Mouse (Mus musculus): ENCODE data around the gene Arhgap4. TPM values are rescaled to one million over a fixed set of nuclear protein-coding genes. Genes with fewer than 3 reads are reported as not detected.

The Arhgap4 gene
- polyA plus RNA-seq, 1 experiment from 2014 or later, result 2.6 TPM

- no peaks in the 10 kb centered on the region for H3K36me3 ChIP-seq (ENCODE audit: insufficient read depth)
- 67% methylated on average over 1 of the region's 1 CpGs for WGBS
- no peak for ATAC-seq (ENCODE audit: insufficient read depth)
- DNase-seq, result no peak
- no peak overlapping the region for H3K4me3 ChIP-seq (ENCODE audit: low read depth, low read length)
- H3K9me3 ChIP-seq (ENCODE audit: low read depth, low read length), result no peaks in the 10 kb centered on the region
- no peak overlapping the region for H3K27ac ChIP-seq (ENCODE audit: low read depth)
- H3K27me3 ChIP-seq (ENCODE audit: insufficient read depth, low read length), result no peaks in the 10 kb centered on the region
- no peak for TF ChIP-seq CTCF (IDR thresholded peaks at IDR 0.05; ENCODE audit: low read depth)
- H3K4me1 ChIP-seq (ENCODE audit: insufficient read depth), result no peaks in the 10 kb centered on the region
- no peak overlapping the region for H3K4me2 ChIP-seq
- no peak overlapping the region for H3K9ac ChIP-seq
Observed at GRCm38 (mm10) chrX:73871956-73872355, 49.7 kb downstream of the Arhgap4 start.

- no peaks in the 10 kb centered on the region for H3K27me3 ChIP-seq (ENCODE audit: insufficient read depth, low read length)
- no peak overlapping the region for H3K4me2 ChIP-seq
- ATAC-seq (ENCODE audit: insufficient read depth) (no peak), DNase-seq (no peak)
- H3K4me1 ChIP-seq (ENCODE audit: insufficient read depth), result no peaks in the 10 kb centered on the region
- no peaks in the 10 kb centered on the region for H3K9me3 ChIP-seq (ENCODE audit: low read depth, low read length)
- H3K9ac ChIP-seq, result no peak overlapping the region
- no peaks in the 10 kb centered on the region for H3K36me3 ChIP-seq (ENCODE audit: insufficient read depth)
- no peak for TF ChIP-seq CTCF (IDR thresholded peaks at IDR 0.05; ENCODE audit: low read depth)
- H3K27ac ChIP-seq (ENCODE audit: low read depth), result no peak overlapping the region
- no peak overlapping the region for H3K4me3 ChIP-seq (ENCODE audit: low read depth, low read length)
Observed at GRCm38 (mm10) chrX:73871474-73871873, 50.2 kb downstream of the Arhgap4 start.

GRCm38 (mm10) chrX:73869334-73869733, 52.3 kb downstream of the Arhgap4 start:
- H3K36me3 ChIP-seq (ENCODE audit: insufficient read depth), result no peaks in the 10 kb centered on the region
- no peak overlapping the region for H3K27ac ChIP-seq (ENCODE audit: low read depth)
- H3K4me3 ChIP-seq (ENCODE audit: low read depth, low read length), result no peak overlapping the region
- H3K4me2 ChIP-seq, result no peak overlapping the region
- DNase-seq, result peak; percentile 65
- no peaks in the 10 kb centered on the region for H3K27me3 ChIP-seq (ENCODE audit: insufficient read depth, low read length)
- no peaks in the 10 kb centered on the region for H3K9me3 ChIP-seq (ENCODE audit: low read depth, low read length)
- H3K4me1 ChIP-seq (ENCODE audit: insufficient read depth), result no peaks in the 10 kb centered on the region
- whole genome bisulfite sequencing, result 9% methylated on average over 5 of the region's 5 CpGs
- no peak for TF ChIP-seq CTCF (IDR thresholded peaks at IDR 0.05; ENCODE audit: low read depth)
- ATAC-seq (ENCODE audit: insufficient read depth), result no peak
- no peak overlapping the region for H3K9ac ChIP-seq

- Histone ChIP-seq H3K27me3 (ENCODE audit: insufficient read depth, low read length) (no peaks in the 10 kb centered on the region), H3K36me3 (ENCODE audit: insufficient read depth) (no peaks in the 10 kb centered on the region), H3K4me1 (ENCODE audit: insufficient read depth) (no peaks in the 10 kb centered on the region), H3K4me3 (ENCODE audit: low read depth, low read length) (no peak overlapping the region), H3K4me2 (no peak overlapping the region), H3K27ac (ENCODE audit: low read depth) (no peak overlapping the region), H3K9me3 (ENCODE audit: low read depth, low read length) (no peaks in the 10 kb centered on the region), H3K9ac (no peak overlapping the region)
- no peak for DNase-seq
- TF ChIP-seq CTCF (IDR thresholded peaks at IDR 0.05; ENCODE audit: low read depth), result no peak
- WGBS, result 52% methylated on average over 1 of the region's 1 CpGs
- no peak for ATAC-seq (ENCODE audit: insufficient read depth)
Observed at GRCm38 (mm10) chrX:73867852-73868251, 53.8 kb downstream of the Arhgap4 start.

- Histone ChIP-seq H3K27ac (ENCODE audit: low read depth) (no peak overlapping the region), H3K27me3 (ENCODE audit: insufficient read depth, low read length) (no peaks in the 10 kb centered on the region), H3K4me1 (ENCODE audit: insufficient read depth) (no peaks in the 10 kb centered on the region), H3K36me3 (ENCODE audit: insufficient read depth) (no peaks in the 10 kb centered on the region), H3K9me3 (ENCODE audit: low read depth, low read length) (no peaks in the 10 kb centered on the region), H3K4me2 (no peak overlapping the region), H3K9ac (no peak overlapping the region), H3K4me3 (ENCODE audit: low read depth, low read length) (no peak overlapping the region)
- ATAC-seq (ENCODE audit: insufficient read depth) (no peak), DNase-seq (no peak)
- 14% methylated on average over 3 of the region's 3 CpGs for WGBS
- no peak for TF ChIP-seq CTCF (IDR thresholded peaks at IDR 0.05; ENCODE audit: low read depth)
Observed at GRCm38 (mm10) chrX:73867256-73867655, 54.4 kb downstream of the Arhgap4 start.

GRCm38 (mm10) chrX:73864692-73865091, 57.0 kb downstream of the Arhgap4 start:
- Histone ChIP-seq H3K27me3 (ENCODE audit: insufficient read depth, low read length) (no peaks in the 10 kb centered on the region), H3K27ac (ENCODE audit: low read depth) (no peak overlapping the region), H3K4me3 (ENCODE audit: low read depth, low read length) (no peak overlapping the region), H3K4me1 (ENCODE audit: insufficient read depth) (no peaks in the 10 kb centered on the region), H3K9me3 (ENCODE audit: low read depth, low read length) (no peaks in the 10 kb centered on the region), H3K9ac (no peak overlapping the region), H3K4me2 (no peak overlapping the region), H3K36me3 (ENCODE audit: insufficient read depth) (no peaks in the 10 kb centered on the region)
- DNase-seq (no peak), ATAC-seq (ENCODE audit: insufficient read depth) (no peak)
- no peak for TF ChIP-seq CTCF (IDR thresholded peaks at IDR 0.05; ENCODE audit: low read depth)
- 38% methylated on average over 3 of the region's 3 CpGs for WGBS

- Histone ChIP-seq H3K4me2 (no peak overlapping the region), H3K4me1 (ENCODE audit: insufficient read depth) (no peaks in the 10 kb centered on the region), H3K9me3 (ENCODE audit: low read depth, low read length) (no peaks in the 10 kb centered on the region), H3K27ac (ENCODE audit: low read depth) (no peak overlapping the region), H3K9ac (no peak overlapping the region), H3K4me3 (ENCODE audit: low read depth, low read length) (no peak overlapping the region), H3K36me3 (ENCODE audit: insufficient read depth) (no peaks in the 10 kb centered on the region), H3K27me3 (ENCODE audit: insufficient read depth, low read length) (no peaks in the 10 kb centered on the region)
- no peak for TF ChIP-seq CTCF (IDR thresholded peaks at IDR 0.05; ENCODE audit: low read depth)
- 52% methylated on average over 3 of the region's 3 CpGs for WGBS
- DNase-seq (no peak), ATAC-seq (ENCODE audit: insufficient read depth) (no peak)
Observed at GRCm38 (mm10) chrX:73855087-73855408, 66.6 kb downstream of the Arhgap4 start.
